Mouse (Mus musculus) ES-Bruce4 (cell line): ENCODE measurements around the gene Me1. TPM values are rescaled to one million over a fixed set of nuclear protein-coding genes. Genes with fewer than 3 reads are reported as not detected.

Experiments used
- H3K27ac ChIP-seq: 2 replicates; pipeline ENCODE4 v1.5.1; 2012; ENCODE audit warnings: low read length, inconsistent platforms; ENCODE audit not compliant: insufficient read depth
- H3K27me3 ChIP-seq: 2 replicates; pipeline ENCODE4 v1.6.1; 2012; ENCODE audit warnings: mild to moderate bottlenecking, low read length, inconsistent platforms; ENCODE audit not compliant: control insufficient read depth, poor library complexity, insufficient read depth, severe bottlenecking
- H3K36me3 ChIP-seq: 2 replicates; pipeline ENCODE4 v1.6.1; 2012; ENCODE audit warnings: inconsistent platforms, mild to moderate bottlenecking, low read length, moderate library complexity; ENCODE audit not compliant: control insufficient read depth, poor library complexity, insufficient read depth, severe bottlenecking
- H3K4me1 ChIP-seq: one replicate; pipeline ENCODE4 v1.8.1; 2011; ENCODE audit warnings: low read length; ENCODE audit not compliant: control insufficient read depth, insufficient read depth
- H3K4me3 ChIP-seq: 2 replicates; pipeline ENCODE4 v1.5.1; 2011; ENCODE audit warnings: low read depth, mild to moderate bottlenecking, low read length
- H3K9ac ChIP-seq: 2 replicates; pipeline ENCODE4 v1.6.1; 2012; ENCODE audit warnings: low read depth, mild to moderate bottlenecking, inconsistent platforms; ENCODE audit not compliant: poor library complexity, severe bottlenecking
- H3K9me3 ChIP-seq: replicated peaks from 2 replicates; pipeline ENCODE4 v1.6.1; 2012; ENCODE audit warnings: mild to moderate bottlenecking, low read length, inconsistent platforms; ENCODE audit not compliant: control insufficient read depth, poor library complexity, insufficient read depth, severe bottlenecking
- CTCF ChIP-seq: IDR thresholded peaks from one replicate; pipeline ENCODE4 v1.8.1; 2011; ENCODE audit warnings: low read depth, low read length
- EP300 ChIP-seq: IDR thresholded peaks from 2 replicates; pipeline ENCODE4 v1.6.1; 2011; ENCODE audit warnings: low read depth, low read length; ENCODE audit not compliant: insufficient read depth
- POLR2A ChIP-seq: IDR thresholded peaks from one replicate; pipeline ENCODE4 v1.8.1; 2011; ENCODE audit warnings: low read length; ENCODE audit not compliant: insufficient read depth
- polyA plus RNA-seq: library from polyadenylated mRNA; stranded (reverse); fragments of >200 nt; gene quantifications from 2 replicates; pipeline ENCODE4 v1.2.4, GENCODE M21; 2011; ENCODE audit warnings: low read depth; ENCODE audit not compliant: missing spikeins, insufficient read depth, insufficient read length

The Me1 gene
- polyA plus RNA-seq, 1 experiment: 25.2 TPM

DNA sequence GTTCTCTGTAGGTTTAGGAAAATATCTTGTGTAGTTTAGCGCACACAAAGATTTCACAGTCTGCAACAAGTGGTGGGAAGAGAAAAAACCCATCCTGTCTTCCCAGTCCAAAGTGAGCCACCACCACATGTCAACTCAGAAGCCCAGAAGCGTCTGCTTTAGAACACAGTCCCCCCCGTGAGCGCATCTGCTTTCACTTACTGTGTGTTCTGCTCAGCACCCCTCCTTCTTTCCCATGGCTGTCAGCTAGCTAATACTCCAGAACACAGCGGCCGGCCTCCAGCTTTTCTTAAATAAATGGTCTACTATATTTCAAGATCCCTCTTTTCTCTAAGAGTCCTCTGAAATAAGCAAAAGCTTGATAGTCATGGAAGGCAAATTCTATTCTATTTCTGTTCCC is 66.4 kb downstream of the Me1 start:
- no peak overlapping the region for H3K9ac ChIP-seq
- no peak overlapping the region for H3K4me3 ChIP-seq
- no peaks in the 10 kb centered on the region for H3K27me3 ChIP-seq
- no peaks in the 10 kb centered on the region for H3K36me3 ChIP-seq
- H3K9me3 ChIP-seq: no peaks in the 10 kb centered on the region
- TF ChIP-seq POLR2A (no peak), EP300 (no peak), CTCF (no peak)
- no peaks in the 10 kb centered on the region for H3K4me1 ChIP-seq
- H3K27ac ChIP-seq: no peak overlapping the region

GRCm38 (mm10) chr9:86627745-86628496 is 67.8 kb downstream of the Me1 start:
- TF ChIP-seq EP300 (no peak), CTCF (no peak), POLR2A (no peak)
- Histone ChIP-seq H3K9me3 (no peaks in the 10 kb centered on the region), H3K27ac (no peak overlapping the region), H3K4me3 (no peak overlapping the region), H3K36me3 (no peaks in the 10 kb centered on the region), H3K4me1 (no peaks in the 10 kb centered on the region), H3K9ac (no peak overlapping the region), H3K27me3 (no peaks in the 10 kb centered on the region)

GRCm38 (mm10) chr9:86626906-86627305 is 68.8 kb downstream of the Me1 start:
- Histone ChIP-seq H3K9ac (no peak overlapping the region), H3K4me1 (no peaks in the 10 kb centered on the region), H3K4me3 (no peak overlapping the region), H3K27ac (no peak overlapping the region), H3K9me3 (no peaks in the 10 kb centered on the region), H3K36me3 (no peaks in the 10 kb centered on the region), H3K27me3 (no peaks in the 10 kb centered on the region)
- TF ChIP-seq POLR2A (no peak), EP300 (no peak), CTCF (no peak)

- H3K4me1 ChIP-seq: no peaks in the 10 kb centered on the region
- no peaks in the 10 kb centered on the region for H3K9me3 ChIP-seq
- H3K27me3 ChIP-seq: no peaks in the 10 kb centered on the region
- H3K36me3 ChIP-seq: no peaks in the 10 kb centered on the region
- TF ChIP-seq EP300 (no peak), POLR2A (no peak), CTCF (no peak)
- H3K4me3 ChIP-seq: no peak overlapping the region
- H3K9ac ChIP-seq: no peak overlapping the region
- H3K27ac ChIP-seq: no peak overlapping the region
These were observed 71.0 kb downstream of the Me1 start for GRCm38 (mm10) chr9:86624781-86625180.

GRCm38 (mm10) chr9:86624039-86624438 is 71.7 kb downstream of the Me1 start:
- Histone ChIP-seq H3K9me3 (no peaks in the 10 kb centered on the region), H3K36me3 (no peaks in the 10 kb centered on the region), H3K9ac (no peak overlapping the region), H3K4me3 (no peak overlapping the region), H3K27ac (no peak overlapping the region), H3K4me1 (no peaks in the 10 kb centered on the region), H3K27me3 (no peaks in the 10 kb centered on the region)
- no peak for TF ChIP-seq EP300
- TF ChIP-seq POLR2A: no peak
- no peak for TF ChIP-seq CTCF

- no peaks in the 10 kb centered on the region for H3K27me3 ChIP-seq
- H3K27ac ChIP-seq: no peak overlapping the region
- H3K9ac ChIP-seq: no peak overlapping the region
- no peak for TF ChIP-seq CTCF
- TF ChIP-seq EP300: no peak
- TF ChIP-seq POLR2A: no peak
- no peaks in the 10 kb centered on the region for H3K36me3 ChIP-seq
- H3K4me3 ChIP-seq: no peak overlapping the region
- H3K9me3 ChIP-seq: no peaks in the 10 kb centered on the region
- no peaks in the 10 kb centered on the region for H3K4me1 ChIP-seq
These were observed 73.7 kb downstream of the Me1 start for GRCm38 (mm10) chr9:86622062-86622461.
